Mouse (Mus musculus) small intestine, adult 2 months (tissue): ENCODE measurements at regions not wholly inside any gene's neighbourhood (a gene's known extent, or its start where the extent isn't known, plus 50 kb on each side); places are given as distances from the start of the nearest gene placed in this dataset.

Experiments
- H3K27ac ChIP-seq: fragments of 200-500 bp; 2 replicates; pipeline ENCODE4 v1.5.1; 2012; ENCODE audit warnings: low read depth, low read length, control low read depth, inconsistent platforms; ENCODE audit not compliant: insufficient read depth
- H3K27me3 ChIP-seq: fragments of 200-500 bp; 2 replicates; pipeline ENCODE4 v1.6.1; 2012; ENCODE audit warnings: mild to moderate bottlenecking, moderate library complexity, low read length, inconsistent platforms; ENCODE audit not compliant: control insufficient read depth, insufficient read depth
- H3K36me3 ChIP-seq: fragments of 200-500 bp; 2 replicates; pipeline ENCODE4 v1.6.1; 2012; ENCODE audit warnings: mild to moderate bottlenecking, low read length, control low read depth, inconsistent platforms; ENCODE audit not compliant: control insufficient read depth, insufficient read depth
- H3K4me1 ChIP-seq: fragments of 200-500 bp; 2 replicates; pipeline ENCODE4 v1.6.1; 2012; ENCODE audit warnings: low read length, inconsistent platforms, mixed read lengths; ENCODE audit not compliant: control insufficient read depth, insufficient read depth, insufficient read length
- H3K4me3 ChIP-seq: fragments of 200-500 bp; 2 replicates; pipeline ENCODE4 v1.5.1; 2012; ENCODE audit warnings: low read depth, mild to moderate bottlenecking, control low read depth, inconsistent platforms, low read length, moderate library complexity
- CTCF ChIP-seq: fragments of 200-500 bp; IDR thresholded peaks from 2 replicates; pipeline ENCODE4 v1.5.1; 2012; ENCODE audit warnings: low read depth, mild to moderate bottlenecking, control low read depth, inconsistent platforms, low read length, moderate library complexity, mixed read lengths; ENCODE audit not compliant: insufficient replicate concordance, insufficient read length; ENCODE audit errors: extremely low read depth
- POLR2A ChIP-seq: fragments of 200-500 bp; IDR thresholded peaks from 2 replicates; pipeline ENCODE4 v1.6.1; 2012; ENCODE audit warnings: low read depth, mild to moderate bottlenecking, control low read depth, inconsistent platforms, low read length, moderate library complexity
- WGBS: fragments of 180-500 bp; shearing (Covaris S2); methylation state at CpG from one replicate; pipeline ENCODE4 v1.1.7; 2018; 5-methylcytosine and 5-hydroxymethylcytosine counted together

DNA sequence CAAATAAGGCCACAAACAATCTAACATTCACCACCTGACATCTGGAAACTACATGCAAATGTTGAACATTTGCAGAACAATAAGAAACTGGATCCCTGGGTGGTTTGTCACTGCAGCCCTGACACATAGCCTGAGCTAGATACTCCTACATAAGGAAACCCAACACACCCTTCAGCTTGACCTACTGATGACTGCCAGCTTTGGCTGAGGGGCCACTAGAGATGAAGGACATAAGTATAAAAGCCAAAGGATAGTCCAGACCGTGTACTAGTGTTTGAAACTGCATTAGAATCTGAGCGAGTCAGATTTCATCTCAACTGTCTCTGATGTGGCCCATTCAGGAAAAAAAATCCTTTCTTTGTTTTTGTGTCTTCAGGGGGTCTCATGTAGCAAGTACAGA lies 355.1 kb downstream of the 1700129C05Rik start:
- no peaks in the 10 kb centered on the region for H3K4me1 ChIP-seq
- 87% methylated on average over 2 of the region's 2 CpGs for WGBS
- no peaks in the 10 kb centered on the region for H3K27me3 ChIP-seq
- no peak overlapping the region for H3K27ac ChIP-seq
- TF ChIP-seq POLR2A (no peak), CTCF (no peak)
- no peak overlapping the region for H3K4me3 ChIP-seq
- no peaks in the 10 kb centered on the region for H3K36me3 ChIP-seq

GRCm38 (mm10) chr14:58786791-58787491 lies 355.8 kb downstream of the 1700129C05Rik start:
- TF ChIP-seq CTCF (no peak), POLR2A (no peak)
- Histone ChIP-seq H3K36me3 (no peaks in the 10 kb centered on the region), H3K27ac (no peak overlapping the region), H3K27me3 (no peaks in the 10 kb centered on the region), H3K4me3 (no peak overlapping the region), H3K4me1 (no peaks in the 10 kb centered on the region)
- 92% methylated on average over 4 of the region's 4 CpGs for WGBS

- TF ChIP-seq POLR2A (no peak), CTCF (no peak)
- Histone ChIP-seq H3K27me3 (no peaks in the 10 kb centered on the region), H3K27ac (no peak overlapping the region; the same call in 1 of the 2 replicates), H3K4me3 (no peak overlapping the region), H3K4me1 (no peaks in the 10 kb centered on the region), H3K36me3 (no peaks in the 10 kb centered on the region)
- WGBS, result 72% methylated on average over 1 of the region's 1 CpGs
These were observed 359.5 kb downstream of the 1700129C05Rik start for GRCm38 (mm10) chr14:58783201-58783600.

- Histone ChIP-seq H3K27ac (no peak overlapping the region), H3K4me3 (no peak overlapping the region), H3K27me3 (no peaks in the 10 kb centered on the region), H3K4me1 (no peaks in the 10 kb centered on the region), H3K36me3 (no peaks in the 10 kb centered on the region)
- TF ChIP-seq POLR2A, result no peak
- no peak for TF ChIP-seq CTCF
- WGBS, result 84% methylated on average over 4 of the region's 4 CpGs
These were observed 362.4 kb downstream of the 1700129C05Rik start for GRCm38 (mm10) chr14:58780306-58780705.

DNA sequence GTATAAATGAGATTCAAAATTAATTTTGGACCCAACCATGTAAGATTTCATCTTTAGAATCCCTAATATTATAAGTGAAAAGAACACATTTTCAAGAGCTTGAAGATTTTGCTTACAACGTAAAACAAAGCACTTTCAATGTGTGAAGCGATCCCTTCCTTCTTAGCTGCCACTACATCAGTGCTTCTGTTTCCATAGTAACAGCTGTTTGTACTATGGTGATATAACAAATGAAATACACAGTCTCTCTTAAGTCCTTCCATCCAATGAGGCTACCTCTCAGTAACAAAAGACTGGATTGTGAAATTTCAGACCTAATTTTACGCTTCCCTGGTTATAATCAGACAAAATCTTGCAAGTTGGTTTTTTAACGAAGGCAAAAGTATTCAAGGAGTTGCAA lies 364.0 kb downstream of the 1700129C05Rik start:
- no peak overlapping the region for H3K27ac ChIP-seq
- TF ChIP-seq POLR2A (no peak), CTCF (no peak)

GRCm38 (mm10) chr14:58761291-58761690 lies 381.4 kb downstream of the 1700129C05Rik start:
- TF ChIP-seq POLR2A (no peak), CTCF (no peak)
- no peak overlapping the region for H3K27ac ChIP-seq
- H3K27me3 ChIP-seq, result no peaks in the 10 kb centered on the region
- H3K4me1 ChIP-seq, result no peaks in the 10 kb centered on the region
- 77% methylated on average over 2 of the region's 2 CpGs for WGBS
- no peaks in the 10 kb centered on the region for H3K36me3 ChIP-seq
- H3K4me3 ChIP-seq, result no peak overlapping the region

More for the DNA sequence above, 364.0 kb downstream of the 1700129C05Rik start:
- Histone ChIP-seq H3K36me3 (no peaks in the 10 kb centered on the region), H3K4me3 (no peak overlapping the region), H3K27me3 (no peaks in the 10 kb centered on the region), H3K4me1 (no peaks in the 10 kb centered on the region)
- WGBS, result 79% methylated on average over 4 of the region's 4 CpGs

DNA sequence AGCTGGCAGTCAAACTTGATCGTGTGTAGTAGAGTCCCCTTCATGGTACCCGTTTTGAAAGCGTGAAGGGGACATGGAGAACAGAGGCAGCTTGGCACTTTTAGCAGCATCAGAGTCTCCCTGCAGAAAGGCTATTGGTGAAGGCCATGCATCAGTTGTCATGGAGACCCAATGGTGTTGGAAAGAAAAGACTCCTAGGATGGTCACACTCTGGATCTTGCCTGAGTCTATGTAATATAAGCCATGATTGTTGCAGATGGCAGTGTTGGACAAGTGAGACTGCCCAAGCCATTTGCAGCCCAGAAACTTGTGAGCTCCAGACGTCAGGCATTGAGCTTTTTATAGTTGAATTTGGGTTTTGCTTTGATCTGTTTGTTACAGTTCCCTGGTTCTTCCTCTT lies 382.9 kb downstream of the 1700129C05Rik start:
- Histone ChIP-seq H3K27me3 (no peaks in the 10 kb centered on the region), H3K4me3 (no peak overlapping the region), H3K4me1 (no peaks in the 10 kb centered on the region), H3K27ac (no peak overlapping the region), H3K36me3 (no peaks in the 10 kb centered on the region)
- 88% methylated on average over 4 of the region's 4 CpGs for WGBS
- TF ChIP-seq POLR2A (no peak), CTCF (no peak)

DNA sequence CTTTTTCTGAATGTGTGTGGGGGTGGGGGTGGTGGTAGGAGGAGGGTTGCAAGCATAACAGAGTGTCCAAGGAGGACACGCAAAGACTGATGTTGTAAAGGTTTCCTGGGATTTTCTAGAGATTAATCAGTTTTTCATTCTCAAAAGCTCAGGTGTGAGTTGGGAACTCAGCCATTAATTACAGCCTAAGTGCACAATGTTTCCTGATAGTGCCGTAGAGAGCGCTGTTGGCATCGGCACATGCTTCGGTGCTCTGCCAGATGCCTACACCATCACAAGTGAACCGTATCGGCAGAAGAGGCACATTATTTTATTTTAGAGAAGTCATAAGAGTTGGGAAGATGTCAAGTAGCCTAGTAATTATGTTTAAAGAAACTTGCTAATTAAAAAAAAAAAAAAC lies 388.9 kb downstream of the 1700129C05Rik start:
- H3K27me3 ChIP-seq, result no peaks in the 10 kb centered on the region
- no peaks in the 10 kb centered on the region for H3K4me1 ChIP-seq
- no peak for TF ChIP-seq POLR2A
- TF ChIP-seq CTCF, result no peak
- WGBS, result 92% methylated on average over 7 of the region's 7 CpGs
- no peak overlapping the region for H3K4me3 ChIP-seq
- H3K36me3 ChIP-seq, result no peaks in the 10 kb centered on the region
- H3K27ac ChIP-seq, result no peak overlapping the region
